Mouse (Mus musculus): ENCODE results near the gene Zfp553. TPM values are rescaled to one million over a fixed set of nuclear protein-coding genes. Genes with fewer than 3 reads are reported as not detected.

Gene Zfp553
- 23.8 and 25.3 TPM in 2 replicates for polyA plus RNA-seq (2016; fragmentation: Nextera tagmentation; extraction: Ambion mirVana)

- Histone ChIP-seq H3K27me3 (replicated peaks) (no peaks in the 10 kb centered on the region), H3K9me3 (replicated peaks) (no peaks in the 10 kb centered on the region), H3K4me2 (peak within 1 kb of the TSS; percentile 76), H3K4me3 (peak within 1 kb of the TSS; percentile 71), H3K36me3 (peaks cover 50% of the 10 kb centered on the region), H3K27ac (ENCODE audit: poor library complexity, severe bottlenecking) (peak within 1 kb of the TSS; percentile 97), H3K9ac (peak within 1 kb of the TSS; percentile 90), H3K4me1 (replicated peaks) (peaks cover 32% of the 10 kb centered on the region)
- ATAC-seq (ENCODE audit: insufficient number of reproducible peaks, low FRiP score) = peak; percentile 88
- under 1% methylated on average over 64 of the region's 64 CpGs for WGBS
Observed at GRCm38 (mm10) chr7:127232622-127233367, at the start of gene Zfp553, which contains the start of gene Sept1. Gene Zfp553, plus strand, starts transcription at chr7:127233061. Gene Sept1, minus strand, starts transcription at chr7:127233130.

GRCm38 (mm10) chr7:127183345-127183744 is 49.5 kb upstream of the Zfp553 start:
- WGBS = 67% methylated on average over 8 of the region's 8 CpGs
- Histone ChIP-seq H3K27ac (ENCODE audit: poor library complexity, severe bottlenecking) (no peak overlapping the region), H3K9ac (no peak overlapping the region), H3K4me2 (no peak overlapping the region), H3K9me3 (replicated peaks) (no peaks in the 10 kb centered on the region), H3K36me3 (no peaks in the 10 kb centered on the region), H3K27me3 (replicated peaks) (no peaks in the 10 kb centered on the region), H3K4me3 (no peak overlapping the region), H3K4me1 (replicated peaks) (no peaks in the 10 kb centered on the region)
- ATAC-seq (ENCODE audit: insufficient number of reproducible peaks, low FRiP score) = no peak

- H3K9ac ChIP-seq = no peak overlapping the region
- H3K36me3 ChIP-seq = no peaks in the 10 kb centered on the region
- H3K9me3 ChIP-seq (replicated peaks) = no peaks in the 10 kb centered on the region
- no peak overlapping the region for H3K4me3 ChIP-seq
- H3K4me1 ChIP-seq (replicated peaks) = peaks cover 3% of the 10 kb centered on the region; the same call in 1 of the 2 replicates
- WGBS = 65% methylated on average over 6 of the region's 6 CpGs
- H3K27me3 ChIP-seq (replicated peaks) = no peaks in the 10 kb centered on the region
- ATAC-seq (ENCODE audit: insufficient number of reproducible peaks, low FRiP score) = no peak
- H3K27ac ChIP-seq (ENCODE audit: poor library complexity, severe bottlenecking) = no peak overlapping the region
- no peak overlapping the region for H3K4me2 ChIP-seq
Observed at GRCm38 (mm10) chr7:127183828-127184227, 49.0 kb upstream of the Zfp553 start.

GRCm38 (mm10) chr7:127184720-127185119 is 48.1 kb upstream of the Zfp553 start:
- no peaks in the 10 kb centered on the region for H3K27me3 ChIP-seq (replicated peaks)
- peaks cover 8% of the 10 kb centered on the region; the same call in 1 of the 2 replicates for H3K4me1 ChIP-seq (replicated peaks)
- no peaks in the 10 kb centered on the region for H3K36me3 ChIP-seq
- H3K4me3 ChIP-seq = no peak overlapping the region
- H3K27ac ChIP-seq (ENCODE audit: poor library complexity, severe bottlenecking) = no peak overlapping the region
- H3K9me3 ChIP-seq (replicated peaks) = no peaks in the 10 kb centered on the region
- 40% methylated on average over 1 of the region's 1 CpGs for WGBS
- no peak for ATAC-seq (ENCODE audit: insufficient number of reproducible peaks, low FRiP score)
- no peak overlapping the region for H3K9ac ChIP-seq
- no peak overlapping the region for H3K4me2 ChIP-seq

- WGBS = 52% methylated on average over 3 of the region's 3 CpGs
- no peak overlapping the region for H3K27ac ChIP-seq (ENCODE audit: poor library complexity, severe bottlenecking)
- no peaks in the 10 kb centered on the region for H3K9me3 ChIP-seq (replicated peaks)
- H3K4me3 ChIP-seq = no peak overlapping the region
- H3K36me3 ChIP-seq = no peaks in the 10 kb centered on the region
- H3K4me2 ChIP-seq = no peak overlapping the region
- no peak; the same call in 1 of the 2 replicates for ATAC-seq (ENCODE audit: insufficient number of reproducible peaks, low FRiP score)
- H3K4me1 ChIP-seq (replicated peaks) = peaks cover 8% of the 10 kb centered on the region; the same call in 1 of the 2 replicates
- no peaks in the 10 kb centered on the region for H3K27me3 ChIP-seq (replicated peaks)
- no peak overlapping the region for H3K9ac ChIP-seq
Observed at GRCm38 (mm10) chr7:127185601-127186000, 47.3 kb upstream of the Zfp553 start.

- no peak overlapping the region for H3K4me2 ChIP-seq
- no peak for ATAC-seq (ENCODE audit: insufficient number of reproducible peaks, low FRiP score)
- no peak overlapping the region for H3K4me3 ChIP-seq
- no peaks in the 10 kb centered on the region for H3K9me3 ChIP-seq (replicated peaks)
- H3K9ac ChIP-seq = no peak overlapping the region
- no peaks in the 10 kb centered on the region for H3K27me3 ChIP-seq (replicated peaks)
- no peak overlapping the region for H3K27ac ChIP-seq (ENCODE audit: poor library complexity, severe bottlenecking)
- H3K4me1 ChIP-seq (replicated peaks) = peaks cover 8% of the 10 kb centered on the region; the same call in 1 of the 2 replicates
- peaks cover 14% of the 10 kb centered on the region for H3K36me3 ChIP-seq
- WGBS = 63% methylated on average over 10 of the region's 10 CpGs
Observed at GRCm38 (mm10) chr7:127187351-127187750, 45.5 kb upstream of the Zfp553 start.

GRCm38 (mm10) chr7:127188305-127189276 is 44.3 kb upstream of the Zfp553 start:
- H3K9me3 ChIP-seq (replicated peaks) = no peaks in the 10 kb centered on the region
- no peaks in the 10 kb centered on the region for H3K27me3 ChIP-seq (replicated peaks)
- H3K4me3 ChIP-seq = no peak overlapping the region
- 0 out of 2 replicates have a peak overlapping the region, but pooled peaks have one; percentile 0 for H3K9ac ChIP-seq
- 71% methylated on average over 17 of the region's 17 CpGs for WGBS
- H3K27ac ChIP-seq (ENCODE audit: poor library complexity, severe bottlenecking) = no peak overlapping the region
- H3K4me2 ChIP-seq = no peak overlapping the region
- H3K36me3 ChIP-seq = peaks cover 27% of the 10 kb centered on the region
- ATAC-seq (ENCODE audit: insufficient number of reproducible peaks, low FRiP score) = peak; percentile 49; the same call in 1 of the 2 replicates
- H3K4me1 ChIP-seq (replicated peaks) = peaks cover 8% of the 10 kb centered on the region; the same call in 1 of the 2 replicates

- no peak for ATAC-seq (ENCODE audit: insufficient number of reproducible peaks, low FRiP score)
- no peak overlapping the region for H3K4me3 ChIP-seq
- H3K4me1 ChIP-seq (replicated peaks) = peaks cover 21% of the 10 kb centered on the region
- H3K9me3 ChIP-seq (replicated peaks) = no peaks in the 10 kb centered on the region
- no peaks in the 10 kb centered on the region for H3K27me3 ChIP-seq (replicated peaks)
- H3K4me2 ChIP-seq = no peak overlapping the region
- 77% methylated on average over 6 of the region's 6 CpGs for WGBS
- peaks cover 39% of the 10 kb centered on the region for H3K36me3 ChIP-seq
- H3K27ac ChIP-seq (ENCODE audit: poor library complexity, severe bottlenecking) = no peak overlapping the region
- no peak overlapping the region for H3K9ac ChIP-seq
Observed at GRCm38 (mm10) chr7:127190672-127191071, 42.2 kb upstream of the Zfp553 start.

GRCm38 (mm10) chr7:127192989-127193388 is 39.9 kb upstream of the Zfp553 start:
- H3K4me1 ChIP-seq (replicated peaks) = peaks cover 28% of the 10 kb centered on the region
- no peak overlapping the region for H3K9ac ChIP-seq
- H3K36me3 ChIP-seq = peaks cover 52% of the 10 kb centered on the region
- no peak overlapping the region for H3K4me3 ChIP-seq
- no peak for ATAC-seq (ENCODE audit: insufficient number of reproducible peaks, low FRiP score)
- 93% methylated on average over 5 of the region's 5 CpGs for WGBS
- no peaks in the 10 kb centered on the region for H3K9me3 ChIP-seq (replicated peaks)
- H3K27ac ChIP-seq (ENCODE audit: poor library complexity, severe bottlenecking) = no peak overlapping the region
- H3K4me2 ChIP-seq = no peak overlapping the region
- no peaks in the 10 kb centered on the region for H3K27me3 ChIP-seq (replicated peaks)

- peak overlapping the region; percentile 86 for H3K4me3 ChIP-seq
- H3K9me3 ChIP-seq (replicated peaks) = no peaks in the 10 kb centered on the region
- peaks cover 22% of the 10 kb centered on the region for H3K4me1 ChIP-seq (replicated peaks)
- no peak for ATAC-seq (ENCODE audit: insufficient number of reproducible peaks, low FRiP score)
- H3K36me3 ChIP-seq = peaks cover 63% of the 10 kb centered on the region
- no peaks in the 10 kb centered on the region for H3K27me3 ChIP-seq (replicated peaks)
- peak overlapping the region; percentile 85 for H3K4me2 ChIP-seq
- no peak overlapping the region for H3K27ac ChIP-seq (ENCODE audit: poor library complexity, severe bottlenecking)
- peak overlapping the region; percentile 85; the same call in 1 of the 2 replicates for H3K9ac ChIP-seq
- 91% methylated on average over 17 of the region's 17 CpGs for WGBS
Observed at GRCm38 (mm10) chr7:127194011-127194632, 38.7 kb upstream of the Zfp553 start.

Data from heart, embryonic 12.5 days (tissue).